Mouse (Mus musculus): ENCODE results near the gene Pik3r1.

DNA sequence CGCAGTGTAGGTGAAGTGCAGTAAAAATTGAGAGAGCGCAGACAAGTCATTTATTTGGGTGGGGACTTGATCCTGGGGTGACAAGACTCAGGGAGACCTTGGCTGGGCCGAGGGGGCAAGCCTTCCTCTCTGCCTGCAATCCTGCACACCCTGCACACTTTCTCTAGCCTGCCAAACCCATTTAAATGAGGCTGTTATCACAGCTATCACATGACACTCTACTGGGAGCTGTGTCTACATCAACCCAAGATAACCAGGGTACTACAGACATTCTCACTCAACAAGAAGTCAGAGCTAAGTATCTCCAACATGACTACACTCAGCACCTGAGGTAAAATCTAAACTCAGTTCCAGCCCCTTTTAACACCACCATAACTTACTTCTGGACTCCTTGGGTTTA, 7.1 kb downstream of the Pik3r1 start:
- no peak for TF ChIP-seq CTCF (IDR thresholded peaks at IDR 0.05; ENCODE audit: insufficient read depth, low read length)
- TF ChIP-seq POLR2A (IDR thresholded peaks at IDR 0.05; ENCODE audit: borderline replicate concordance, extremely low read depth, low read depth, low read length), result no peak
